Mouse (Mus musculus): ENCODE results near the gene Skp1a. TPM values are rescaled to one million over a fixed set of nuclear protein-coding genes. Genes with fewer than 3 reads are reported as not detected.
A peak's percentile ranks its signal among the peaks of the same experiment; 100 is the strongest.

The Skp1a gene
- polyA plus RNA-seq, 1 experiment: 7.5 TPM

- no peak for TF ChIP-seq CTCF (IDR thresholded peaks at IDR 0.05; ENCODE audit: extremely low read depth, insufficient read length, insufficient replicate concordance, low read depth, low read length)
- no peak for TF ChIP-seq POLR2A (IDR thresholded peaks at IDR 0.05; ENCODE audit: low read depth, low read length)
- Histone ChIP-seq H3K27me3 (ENCODE audit: control insufficient read depth, insufficient read depth, low read length) (no peaks in the 10 kb centered on the region), H3K4me3 (ENCODE audit: low read depth, low read length) (no peak overlapping the region), H3K27ac (ENCODE audit: insufficient read depth, low read depth, low read length) (no peak overlapping the region), H3K4me1 (ENCODE audit: control insufficient read depth, insufficient read depth, insufficient read length, low read length) (peaks cover 11% of the 10 kb centered on the region; the same call in 1 of the 2 replicates), H3K36me3 (ENCODE audit: control insufficient read depth, insufficient read depth, low read length) (peaks cover 19% of the 10 kb centered on the region)
- 68% methylated on average over 1 of the region's 1 CpGs for WGBS
Measured at GRCm38 (mm10) chr11:52233906-52234305, 2.1 kb downstream of the Skp1a start.

GRCm38 (mm10) chr11:52234509-52234908 lies 2.7 kb downstream of the Skp1a start:
- peaks cover 11% of the 10 kb centered on the region; the same call in 1 of the 2 replicates for H3K4me1 ChIP-seq (ENCODE audit: control insufficient read depth, insufficient read depth, insufficient read length, low read length)
- peaks cover 23% of the 10 kb centered on the region for H3K36me3 ChIP-seq (ENCODE audit: control insufficient read depth, insufficient read depth, low read length)
- H3K27me3 ChIP-seq (ENCODE audit: control insufficient read depth, insufficient read depth, low read length): no peaks in the 10 kb centered on the region
- H3K27ac ChIP-seq (ENCODE audit: insufficient read depth, low read depth, low read length): no peak overlapping the region
- no peak overlapping the region for H3K4me3 ChIP-seq (ENCODE audit: low read depth, low read length)
- no peak for TF ChIP-seq POLR2A (IDR thresholded peaks at IDR 0.05; ENCODE audit: low read depth, low read length)
- no peak for TF ChIP-seq CTCF (IDR thresholded peaks at IDR 0.05; ENCODE audit: extremely low read depth, insufficient read length, insufficient replicate concordance, low read depth, low read length)

- 84% methylated on average over 4 of the region's 4 CpGs for WGBS
- no peaks in the 10 kb centered on the region for H3K27me3 ChIP-seq (ENCODE audit: control insufficient read depth, insufficient read depth, low read length)
- H3K4me1 ChIP-seq (ENCODE audit: control insufficient read depth, insufficient read depth, insufficient read length, low read length): no peaks in the 10 kb centered on the region
- H3K4me3 ChIP-seq (ENCODE audit: low read depth, low read length): no peak overlapping the region
- TF ChIP-seq CTCF (IDR thresholded peaks at IDR 0.05; ENCODE audit: extremely low read depth, insufficient read length, insufficient replicate concordance, low read depth, low read length) (no peak), POLR2A (IDR thresholded peaks at IDR 0.05; ENCODE audit: low read depth, low read length) (no peak)
- no peak overlapping the region for H3K27ac ChIP-seq (ENCODE audit: insufficient read depth, low read depth, low read length)
- H3K36me3 ChIP-seq (ENCODE audit: control insufficient read depth, insufficient read depth, low read length): peaks cover 56% of the 10 kb centered on the region
Measured at GRCm38 (mm10) chr11:52240898-52241542, 9.2 kb downstream of the Skp1a start.

GRCm38 (mm10) chr11:52249452-52249851 lies 17.7 kb downstream of the Skp1a start:
- no peak overlapping the region for H3K27ac ChIP-seq (ENCODE audit: insufficient read depth, low read depth, low read length)
- peaks cover 26% of the 10 kb centered on the region for H3K36me3 ChIP-seq (ENCODE audit: control insufficient read depth, insufficient read depth, low read length)
- no peak overlapping the region for H3K4me3 ChIP-seq (ENCODE audit: low read depth, low read length)
- 93% methylated on average over 2 of the region's 2 CpGs for WGBS
- TF ChIP-seq CTCF (IDR thresholded peaks at IDR 0.05; ENCODE audit: extremely low read depth, insufficient read length, insufficient replicate concordance, low read depth, low read length) (no peak), POLR2A (IDR thresholded peaks at IDR 0.05; ENCODE audit: low read depth, low read length) (no peak)
- no peaks in the 10 kb centered on the region for H3K4me1 ChIP-seq (ENCODE audit: control insufficient read depth, insufficient read depth, insufficient read length, low read length)
- no peaks in the 10 kb centered on the region for H3K27me3 ChIP-seq (ENCODE audit: control insufficient read depth, insufficient read depth, low read length)

DNA sequence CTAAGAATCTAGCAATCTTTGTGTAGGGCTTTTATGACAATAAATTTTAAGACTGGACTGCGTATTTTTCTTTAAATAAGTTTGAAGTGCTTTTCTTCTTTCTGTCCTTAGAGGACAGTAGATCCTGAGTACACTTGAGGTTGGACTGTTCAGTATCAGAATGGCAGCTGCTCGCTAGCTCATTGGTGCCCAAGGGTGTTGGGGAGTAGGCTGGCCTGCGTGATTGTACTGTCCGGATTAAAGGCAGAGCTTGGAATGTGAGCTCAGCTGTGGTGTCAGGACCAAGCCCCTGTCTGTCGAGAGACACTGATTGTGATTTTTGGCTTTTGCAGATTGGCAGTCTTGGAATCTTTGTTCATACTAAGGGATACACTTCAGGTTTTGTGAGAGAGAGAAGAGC lies 20.0 kb downstream of the Skp1a start:
- Histone ChIP-seq H3K27ac (ENCODE audit: insufficient read depth, low read depth, low read length) (no peak overlapping the region), H3K27me3 (ENCODE audit: control insufficient read depth, insufficient read depth, low read length) (no peaks in the 10 kb centered on the region), H3K36me3 (ENCODE audit: control insufficient read depth, insufficient read depth, low read length) (peaks cover 14% of the 10 kb centered on the region), H3K4me3 (ENCODE audit: low read depth, low read length) (no peak overlapping the region), H3K4me1 (ENCODE audit: control insufficient read depth, insufficient read depth, insufficient read length, low read length) (no peaks in the 10 kb centered on the region; the same call in 1 of the 2 replicates)
- 82% methylated on average over 5 of the region's 5 CpGs for whole genome bisulfite sequencing
- TF ChIP-seq CTCF (IDR thresholded peaks at IDR 0.05; ENCODE audit: extremely low read depth, insufficient read length, insufficient replicate concordance, low read depth, low read length): no peak
- no peak for TF ChIP-seq POLR2A (IDR thresholded peaks at IDR 0.05; ENCODE audit: low read depth, low read length)

DNA sequence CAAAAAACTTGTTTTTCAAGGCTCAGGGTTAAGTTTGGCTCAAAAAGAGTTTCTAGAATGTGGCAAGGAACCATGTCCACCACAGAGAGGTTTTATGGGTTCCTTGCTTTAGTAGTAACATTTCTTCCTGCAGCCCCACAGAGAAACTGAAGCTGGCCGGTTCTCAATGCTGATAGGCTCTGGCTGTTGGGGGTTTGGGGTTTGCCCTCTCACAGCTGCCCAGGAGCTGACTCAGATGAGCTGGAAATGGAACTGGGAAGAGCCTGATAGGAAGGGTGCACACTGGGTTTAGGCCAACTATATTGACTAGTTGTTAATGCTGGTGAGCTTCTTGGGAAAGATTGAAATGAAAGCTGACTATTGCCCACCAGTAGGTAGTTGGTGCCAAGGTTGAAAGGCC lies 20.9 kb downstream of the Skp1a start:
- Histone ChIP-seq H3K36me3 (ENCODE audit: control insufficient read depth, insufficient read depth, low read length) (peaks cover 8% of the 10 kb centered on the region), H3K4me1 (ENCODE audit: control insufficient read depth, insufficient read depth, insufficient read length, low read length) (no peaks in the 10 kb centered on the region; the same call in 1 of the 2 replicates), H3K4me3 (ENCODE audit: low read depth, low read length) (no peak overlapping the region), H3K27me3 (ENCODE audit: control insufficient read depth, insufficient read depth, low read length) (no peaks in the 10 kb centered on the region), H3K27ac (ENCODE audit: insufficient read depth, low read depth, low read length) (peak overlapping the region; percentile 46)
- TF ChIP-seq CTCF (IDR thresholded peaks at IDR 0.05; ENCODE audit: extremely low read depth, insufficient read length, insufficient replicate concordance, low read depth, low read length) (no peak), POLR2A (IDR thresholded peaks at IDR 0.05; ENCODE audit: low read depth, low read length) (no peak)
- WGBS: 47% methylated on average over 1 of the region's 1 CpGs

DNA sequence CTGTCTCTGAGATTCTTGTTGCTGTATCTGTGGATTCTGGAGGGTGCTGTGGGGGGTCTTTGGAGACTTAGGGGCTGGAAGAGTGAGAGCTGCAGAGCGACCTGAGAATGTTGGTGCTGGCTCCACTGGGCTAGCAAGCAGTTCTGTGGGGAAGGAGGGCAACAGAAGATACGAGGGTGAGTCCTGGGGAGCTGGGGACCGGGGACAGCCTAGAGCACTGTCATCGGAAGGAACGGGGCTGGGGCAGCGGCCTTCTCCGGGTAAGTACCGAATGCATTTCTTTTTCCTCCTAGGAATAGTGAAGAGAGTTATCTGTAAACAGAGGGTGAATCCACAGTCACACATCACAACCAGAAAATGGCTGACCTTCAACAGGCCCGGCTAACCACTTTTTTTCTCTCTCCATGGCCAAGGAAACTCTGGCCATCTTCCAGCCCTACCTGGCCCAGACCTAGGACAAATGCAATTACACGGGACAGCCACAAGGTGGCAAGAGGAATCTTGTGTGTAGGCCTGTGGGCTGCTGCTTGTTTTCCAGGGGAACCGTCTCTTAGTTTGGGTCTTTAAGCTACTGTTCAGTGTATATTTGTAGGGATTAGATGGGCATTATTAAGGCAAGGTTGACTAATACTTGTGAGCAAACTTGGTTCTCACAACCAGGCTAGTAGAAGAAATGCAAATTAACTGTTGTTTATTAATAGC lies 22.0 kb downstream of the Skp1a start:
- TF ChIP-seq CTCF (IDR thresholded peaks at IDR 0.05; ENCODE audit: extremely low read depth, insufficient read length, insufficient replicate concordance, low read depth, low read length) (peak; percentile 73; the same call in 1 of the 2 replicates), POLR2A (IDR thresholded peaks at IDR 0.05; ENCODE audit: low read depth, low read length) (no peak)
- WGBS: 60% methylated on average over 11 of the region's 11 CpGs
- Histone ChIP-seq H3K4me1 (ENCODE audit: control insufficient read depth, insufficient read depth, insufficient read length, low read length) (no peaks in the 10 kb centered on the region; the same call in 1 of the 2 replicates), H3K36me3 (ENCODE audit: control insufficient read depth, insufficient read depth, low read length) (0 out of 2 replicates have a peak, but pooled peaks cover 2% of the 10 kb centered on the region), H3K4me3 (ENCODE audit: low read depth, low read length) (no peak overlapping the region), H3K27ac (ENCODE audit: insufficient read depth, low read depth, low read length) (0 out of 2 replicates have a peak overlapping the region, but pooled peaks have one; percentile 40), H3K27me3 (ENCODE audit: control insufficient read depth, insufficient read depth, low read length) (no peaks in the 10 kb centered on the region)

Measured in small intestine, adult 2 months (tissue).